Mouse (Mus musculus) hindbrain, embryonic 14.5 days (tissue): ENCODE measurements around the gene Ptprn2. TPM values are rescaled to one million over a fixed set of nuclear protein-coding genes. Genes with fewer than 3 reads are reported as not detected.

Experiments
- ATAC-seq: fragments of 200-750 bp; cut with Nextera tagmentation; 2 replicates; pipeline ENCODE4 v1.8.0; 2017; ENCODE audit warnings: moderate number of reproducible peaks, mild to moderate bottlenecking, moderate TSS enrichment, moderate library complexity; ENCODE audit not compliant: low FRiP score
- DNase-seq: peaks from one replicate; pipeline ENCODE4 v3.0.0-alpha.2; 2015; ENCODE audit warnings: low spot score
- H3K27ac ChIP-seq: fragments of 300-500 bp; sonication (generic); 2 replicates; pipeline ENCODE4 v1.5.1; 2014; ENCODE audit warnings: mild to moderate bottlenecking, moderate library complexity
- H3K27me3 ChIP-seq: fragments of 300-500 bp; sonication (generic); 2 replicates; pipeline ENCODE4 v1.6.1; 2014; ENCODE audit warnings: mild to moderate bottlenecking, low read length, mixed read lengths; ENCODE audit not compliant: control insufficient read depth, insufficient read depth
- H3K36me3 ChIP-seq: fragments of 300-500 bp; sonication (generic); replicated peaks from 2 replicates; pipeline ENCODE4 v1.6.1; 2014; ENCODE audit not compliant: control insufficient read depth, insufficient read depth
- H3K4me1 ChIP-seq: fragments of 300-500 bp; sonication (generic); replicated peaks from 2 replicates; pipeline ENCODE4 v1.6.1; 2014; ENCODE audit warnings: antibody characterized with exemption, low read length, mixed read lengths; ENCODE audit not compliant: control insufficient read depth, insufficient read depth
- H3K4me2 ChIP-seq: fragments of 300-500 bp; sonication (generic); replicated peaks from 2 replicates; pipeline ENCODE4 v1.6.1; 2014; ENCODE audit warnings: mild to moderate bottlenecking, moderate library complexity
- H3K4me3 ChIP-seq: fragments of 300-500 bp; sonication (generic); replicated peaks from 2 replicates; pipeline ENCODE4 v1.5.1; 2014; ENCODE audit warnings: mild to moderate bottlenecking, low read length
- H3K9ac ChIP-seq: fragments of 300-500 bp; sonication (generic); 2 replicates; pipeline ENCODE4 v1.6.1; 2014
- H3K9me3 ChIP-seq: fragments of 300-500 bp; sonication (generic); 2 replicates; pipeline ENCODE4 v1.6.1; 2016; ENCODE audit warnings: low read length; ENCODE audit not compliant: control insufficient read depth
- WGBS: fragments of 180-500 bp; shearing (Covaris S2); extraction: QIAGEN DNeasy Blood & Tissue Kit; methylation state at CpG from one replicate; pipeline ENCODE4 v1.1.7; 2014; 5-methylcytosine and 5-hydroxymethylcytosine counted together
- polyA plus RNA-seq: library from polyadenylated mRNA; unstranded; fragments of >200 nt; fragmentation: Nextera tagmentation; extraction: Ambion mirVana; gene quantifications from 2 replicates; pipeline ENCODE4 v1.2.1, GENCODE M21; 2014

Gene Ptprn2
- 15.5 and 17.5 TPM in 2 replicates for polyA plus RNA-seq

- Histone ChIP-seq H3K9ac (peak within 1 kb of the TSS; percentile 76), H3K4me1 (peaks cover 9% of the 10 kb centered on the region), H3K27me3 (no peaks in the 10 kb centered on the region), H3K4me3 (peak within 1 kb of the TSS; percentile 63), H3K9me3 (no peaks in the 10 kb centered on the region), H3K4me2 (peak within 1 kb of the TSS; percentile 64), H3K27ac (peak within 1 kb of the TSS; percentile 91), H3K36me3 (no peaks in the 10 kb centered on the region)
- ATAC-seq = peak; percentile 91
- DNase-seq = peak; percentile 76
- WGBS = under 1% methylated on average over 69 of the region's 86 CpGs
Observed at GRCm38 (mm10) chr12:116485591-116486403, at the start of gene Ptprn2. Ptprn2 (plus strand) TSS chr12:116485720.

DNA sequence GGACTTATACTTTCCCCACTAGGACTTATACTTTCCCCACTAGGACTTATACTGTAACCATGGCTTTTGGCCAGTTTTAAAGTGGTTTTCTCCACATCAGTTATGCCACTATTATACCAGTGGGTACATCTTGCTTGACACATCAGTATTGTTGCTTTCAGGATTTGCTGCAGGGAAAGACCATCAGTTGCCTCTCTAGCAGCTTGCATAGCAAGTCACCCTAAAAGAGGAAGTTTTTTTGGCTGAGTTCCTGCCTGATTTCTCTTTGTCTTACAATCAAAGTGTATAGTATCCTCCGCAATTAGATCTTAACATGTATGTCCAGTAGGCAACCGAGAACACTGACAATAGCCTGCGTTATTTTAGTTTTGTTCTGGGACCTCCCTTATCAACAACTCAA lies 49.4 kb upstream of the Ptprn2 start:
- H3K27ac ChIP-seq = no peak overlapping the region
- H3K4me3 ChIP-seq = no peak overlapping the region
- ATAC-seq (no peak), DNase-seq (no peak)
- peaks cover 18% of the 10 kb centered on the region for H3K36me3 ChIP-seq
- no peak overlapping the region for H3K4me2 ChIP-seq
- WGBS = 94% methylated on average over 3 of the region's 3 CpGs
- H3K9me3 ChIP-seq = no peaks in the 10 kb centered on the region
- no peak overlapping the region for H3K9ac ChIP-seq
- H3K27me3 ChIP-seq = no peaks in the 10 kb centered on the region
- no peaks in the 10 kb centered on the region for H3K4me1 ChIP-seq

DNA sequence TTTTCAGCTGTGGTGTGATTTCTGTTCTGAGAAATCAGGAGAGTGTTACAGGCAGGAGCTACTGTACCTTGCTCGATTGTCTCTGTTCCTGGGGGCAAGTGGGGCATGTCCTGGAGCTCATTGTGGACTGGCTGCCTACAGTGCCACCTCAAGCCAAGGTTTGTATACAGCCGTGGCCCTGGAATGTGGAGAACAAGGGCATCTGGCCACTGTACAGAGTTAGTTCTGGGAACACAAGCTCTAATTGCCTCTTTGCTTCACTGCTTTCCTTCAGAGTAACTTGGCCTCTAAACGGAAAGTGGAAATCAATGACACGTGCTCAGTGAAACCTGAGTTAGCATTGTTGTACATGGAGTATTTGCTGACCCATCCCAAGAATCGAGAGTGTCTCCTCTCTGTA lies 46.9 kb upstream of the Ptprn2 start:
- H3K4me3 ChIP-seq = no peak overlapping the region
- 90% methylated on average over 5 of the region's 5 CpGs for WGBS
- H3K4me2 ChIP-seq = no peak overlapping the region
- DNase-seq = no peak
- no peaks in the 10 kb centered on the region for H3K4me1 ChIP-seq
- no peaks in the 10 kb centered on the region for H3K27me3 ChIP-seq
- no peak overlapping the region for H3K27ac ChIP-seq
- no peak overlapping the region for H3K9ac ChIP-seq
- peaks cover 18% of the 10 kb centered on the region for H3K36me3 ChIP-seq
- no peak for ATAC-seq
- no peaks in the 10 kb centered on the region for H3K9me3 ChIP-seq

DNA sequence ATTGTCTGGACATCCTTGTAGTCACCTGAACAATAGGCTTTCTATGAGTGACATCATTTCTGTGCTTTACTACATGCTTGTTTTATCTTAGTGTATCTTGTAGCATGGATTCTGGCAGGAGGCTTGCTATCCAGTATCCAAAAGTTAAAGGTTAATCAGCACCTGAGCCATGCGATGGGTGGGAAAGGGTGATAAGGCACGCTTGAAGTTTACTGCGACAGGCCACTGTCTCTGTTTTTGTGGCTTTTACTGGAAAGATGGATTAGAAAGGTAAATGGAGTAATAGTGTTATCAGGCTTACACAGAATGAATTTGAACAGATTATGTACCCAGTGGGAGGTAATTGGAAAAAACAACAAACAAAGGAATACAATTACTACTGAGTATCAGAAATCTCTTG lies 43.3 kb upstream of the Ptprn2 start:
- DNase-seq = no peak
- 92% methylated on average over 3 of the region's 3 CpGs for WGBS
- H3K27me3 ChIP-seq = no peaks in the 10 kb centered on the region

GRCm38 (mm10) chr12:116449536-116449935 lies 36.0 kb upstream of the Ptprn2 start:
- WGBS = 91% methylated on average over 2 of the region's 2 CpGs
- peak; percentile 10 for DNase-seq
- ATAC-seq = no peak
- Histone ChIP-seq H3K4me3 (no peak overlapping the region), H3K4me1 (no peaks in the 10 kb centered on the region), H3K4me2 (no peak overlapping the region), H3K36me3 (no peaks in the 10 kb centered on the region), H3K9me3 (no peaks in the 10 kb centered on the region), H3K27ac (no peak overlapping the region), H3K27me3 (no peaks in the 10 kb centered on the region), H3K9ac (no peak overlapping the region)

More for the DNA sequence above, 43.3 kb upstream of the Ptprn2 start:
- Histone ChIP-seq H3K4me2 (no peak overlapping the region), H3K9me3 (no peaks in the 10 kb centered on the region), H3K27ac (no peak overlapping the region), H3K36me3 (peaks cover 18% of the 10 kb centered on the region), H3K4me3 (no peak overlapping the region), H3K4me1 (no peaks in the 10 kb centered on the region), H3K9ac (no peak overlapping the region)
- no peak for ATAC-seq

DNA sequence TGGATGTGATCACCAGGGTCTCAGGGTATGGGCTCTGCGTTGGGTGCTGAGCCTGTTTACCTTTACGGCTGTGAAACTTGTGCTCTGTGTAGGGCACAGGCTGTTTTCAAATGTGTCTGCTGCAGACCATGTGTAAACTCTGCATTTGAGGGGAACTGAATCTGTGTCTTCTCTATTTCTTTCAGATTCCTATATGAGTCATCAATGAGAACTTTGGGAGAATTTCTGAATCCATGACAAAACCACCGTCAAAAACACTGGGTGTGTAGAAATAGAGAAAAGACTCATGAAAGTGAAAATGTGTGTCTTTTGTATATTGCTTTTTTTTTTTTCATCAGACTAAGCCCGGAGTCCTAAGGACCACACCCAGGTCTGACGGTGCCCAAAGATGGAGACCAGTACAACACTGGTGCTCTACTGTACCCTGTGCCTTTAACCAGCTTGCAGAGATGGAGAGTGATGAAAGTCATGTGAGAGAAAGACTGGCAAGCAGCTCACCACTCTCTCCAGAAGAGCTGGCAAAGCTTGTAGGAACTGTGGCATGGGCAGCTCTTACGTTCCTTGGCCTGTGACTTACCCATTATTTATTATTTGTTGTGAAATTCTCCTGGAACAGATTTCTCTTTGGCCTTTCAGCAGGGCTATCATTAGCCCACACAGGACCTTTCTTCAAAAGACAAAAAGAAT lies 25.0 kb upstream of the Ptprn2 start:
- Histone ChIP-seq H3K9ac (no peak overlapping the region), H3K27me3 (no peaks in the 10 kb centered on the region), H3K27ac (no peak overlapping the region), H3K36me3 (no peaks in the 10 kb centered on the region), H3K4me3 (no peak overlapping the region), H3K9me3 (no peaks in the 10 kb centered on the region), H3K4me2 (no peak overlapping the region), H3K4me1 (no peaks in the 10 kb centered on the region)
- WGBS = 95% methylated on average over 6 of the region's 6 CpGs
- DNase-seq (no peak), ATAC-seq (no peak)

DNA sequence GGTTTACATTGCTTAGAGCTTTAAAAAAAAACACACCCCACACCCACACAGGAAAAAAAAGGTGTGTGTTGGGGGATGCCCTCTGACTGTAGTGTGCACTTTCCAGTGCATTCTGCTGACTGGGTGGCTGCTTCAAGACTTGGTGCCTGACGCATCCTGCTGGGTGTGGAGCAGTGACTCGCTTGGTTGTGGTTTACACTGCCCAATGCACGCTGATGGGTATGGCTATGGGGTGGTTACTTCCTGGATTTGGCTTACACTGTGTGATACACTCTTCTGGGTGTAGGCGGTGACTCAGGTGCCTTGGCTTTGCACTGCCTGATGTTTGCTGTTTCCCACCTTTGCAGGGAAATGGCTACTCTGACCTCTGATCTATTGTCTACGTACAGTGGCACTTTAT lies 18.5 kb upstream of the Ptprn2 start:
- H3K9me3 ChIP-seq = no peaks in the 10 kb centered on the region
- H3K36me3 ChIP-seq = no peaks in the 10 kb centered on the region
- no peaks in the 10 kb centered on the region for H3K27me3 ChIP-seq
- 96% methylated on average over 5 of the region's 5 CpGs for WGBS
- no peaks in the 10 kb centered on the region for H3K4me1 ChIP-seq
- H3K9ac ChIP-seq = no peak overlapping the region
- no peak overlapping the region for H3K4me3 ChIP-seq
- DNase-seq = no peak
- ATAC-seq = no peak
- no peak overlapping the region for H3K27ac ChIP-seq
- H3K4me2 ChIP-seq = no peak overlapping the region

DNA sequence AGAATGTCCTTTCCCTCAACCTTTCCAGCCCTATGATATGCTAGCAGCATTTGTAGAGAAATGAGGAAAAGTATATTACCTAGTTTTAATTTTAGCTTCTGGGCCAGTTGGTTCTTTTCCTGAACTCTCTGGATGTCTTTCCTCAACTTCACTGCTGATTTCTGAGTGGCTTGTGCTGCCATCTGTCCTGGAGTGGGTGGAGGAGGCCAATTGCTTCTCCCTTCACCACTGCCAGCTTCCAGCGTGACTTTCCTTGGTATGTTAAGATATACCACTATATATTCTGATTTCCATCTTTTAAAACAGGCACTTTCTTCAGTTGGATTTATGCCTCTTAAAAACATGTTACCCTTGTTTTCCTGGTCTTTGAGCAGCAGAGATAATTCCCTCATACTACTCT lies 17.2 kb upstream of the Ptprn2 start:
- no peak overlapping the region for H3K4me2 ChIP-seq
- no peak overlapping the region for H3K4me3 ChIP-seq
- WGBS = 94% methylated on average over 1 of the region's 1 CpGs

DNA sequence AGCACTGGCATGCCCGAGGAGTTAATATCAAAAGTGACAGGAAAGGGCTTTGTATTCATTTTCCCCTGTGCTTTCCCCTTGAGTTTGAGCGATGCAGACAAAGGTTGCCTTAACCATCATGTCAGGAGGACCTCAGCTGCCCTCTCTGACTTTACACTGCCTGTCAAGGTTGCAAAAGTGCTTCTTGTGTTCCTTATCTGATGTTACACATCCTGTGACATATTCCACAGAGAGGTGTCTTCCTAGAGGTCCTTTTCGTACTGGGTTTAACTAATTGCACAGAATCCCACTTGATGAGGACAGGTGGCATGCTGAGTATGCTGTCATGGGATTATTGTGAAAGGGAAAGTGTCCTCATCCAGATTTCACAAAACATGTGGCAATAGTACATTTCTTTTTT lies 16.4 kb upstream of the Ptprn2 start:
- Histone ChIP-seq H3K36me3 (no peaks in the 10 kb centered on the region), H3K4me3 (no peak overlapping the region), H3K27me3 (no peaks in the 10 kb centered on the region), H3K9ac (no peak overlapping the region), H3K27ac (no peak overlapping the region), H3K4me1 (no peaks in the 10 kb centered on the region), H3K4me2 (no peak overlapping the region), H3K9me3 (no peaks in the 10 kb centered on the region)
- DNase-seq (no peak), ATAC-seq (no peak)
- WGBS = 85% methylated on average over 3 of the region's 3 CpGs

More for the DNA sequence above, 17.2 kb upstream of the Ptprn2 start:
- no peaks in the 10 kb centered on the region for H3K27me3 ChIP-seq
- no peak overlapping the region for H3K27ac ChIP-seq
- H3K9ac ChIP-seq = no peak overlapping the region
- ATAC-seq (no peak), DNase-seq (no peak)
- H3K9me3 ChIP-seq = no peaks in the 10 kb centered on the region
- H3K4me1 ChIP-seq = no peaks in the 10 kb centered on the region
- no peaks in the 10 kb centered on the region for H3K36me3 ChIP-seq
